Mouse (Mus musculus) lung, postnatal 10 days (tissue): ENCODE results near the gene Lhx1.

ENCODE experiments used
- DNase-seq: peaks from one replicate; pipeline ENCODE4 v3.0.0; 2021

Gene Lhx1

GRCm38 (mm10) chr11:84480451-84480850 lies 44.9 kb downstream of the Lhx1 start:
- peak; percentile 24 for DNase-seq

DNA sequence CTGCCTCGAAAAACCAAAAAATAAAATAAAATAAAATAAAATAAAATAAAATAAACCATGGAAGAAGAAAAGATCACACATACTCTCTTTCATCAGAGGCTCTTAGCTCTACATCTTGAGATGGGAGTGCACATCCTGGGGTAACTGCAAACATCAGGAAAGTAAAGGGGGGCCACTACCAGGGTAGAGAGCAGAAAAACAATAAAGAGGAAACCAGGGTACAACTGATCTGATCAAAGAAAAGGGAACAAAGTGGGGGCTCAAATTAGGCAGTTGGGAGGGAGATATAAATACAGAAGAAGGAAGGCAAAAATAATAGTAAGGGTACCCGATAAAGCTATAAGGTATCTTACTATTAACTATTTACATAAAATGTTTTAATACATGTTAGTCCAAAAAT lies 48.7 kb downstream of the Lhx1 start:
- DNase-seq, result no peak

GRCm38 (mm10) chr11:84475991-84476390 lies 49.3 kb downstream of the Lhx1 start:
- no peak for DNase-seq

- DNase-seq, result no peak
These were observed 52.2 kb downstream of the Lhx1 start for GRCm38 (mm10) chr11:84473093-84473667.
